Mouse (Mus musculus) splenic B cell, adult 2 months (primary cell): ENCODE results near the gene Kdm5a.

Source experiments
- DNase-seq: peaks from one replicate; pipeline ENCODE4 v3.0.0-alpha.2; 2011; ENCODE audit warnings: low read depth, low spot score
- H3K27me3 ChIP-seq: 2 replicates; pipeline ENCODE4 v1.6.1; 2012; ENCODE audit warnings: mild to moderate bottlenecking, low read length, moderate library complexity, mixed read lengths; ENCODE audit not compliant: control insufficient read depth, poor library complexity, insufficient read depth, severe bottlenecking
- H3K36me3 ChIP-seq: 2 replicates; pipeline ENCODE4 v1.6.1; 2012; ENCODE audit warnings: mild to moderate bottlenecking, low read length, moderate library complexity, mixed read lengths; ENCODE audit not compliant: control insufficient read depth, poor library complexity, insufficient read depth, severe bottlenecking

Kdm5a gene

DNA sequence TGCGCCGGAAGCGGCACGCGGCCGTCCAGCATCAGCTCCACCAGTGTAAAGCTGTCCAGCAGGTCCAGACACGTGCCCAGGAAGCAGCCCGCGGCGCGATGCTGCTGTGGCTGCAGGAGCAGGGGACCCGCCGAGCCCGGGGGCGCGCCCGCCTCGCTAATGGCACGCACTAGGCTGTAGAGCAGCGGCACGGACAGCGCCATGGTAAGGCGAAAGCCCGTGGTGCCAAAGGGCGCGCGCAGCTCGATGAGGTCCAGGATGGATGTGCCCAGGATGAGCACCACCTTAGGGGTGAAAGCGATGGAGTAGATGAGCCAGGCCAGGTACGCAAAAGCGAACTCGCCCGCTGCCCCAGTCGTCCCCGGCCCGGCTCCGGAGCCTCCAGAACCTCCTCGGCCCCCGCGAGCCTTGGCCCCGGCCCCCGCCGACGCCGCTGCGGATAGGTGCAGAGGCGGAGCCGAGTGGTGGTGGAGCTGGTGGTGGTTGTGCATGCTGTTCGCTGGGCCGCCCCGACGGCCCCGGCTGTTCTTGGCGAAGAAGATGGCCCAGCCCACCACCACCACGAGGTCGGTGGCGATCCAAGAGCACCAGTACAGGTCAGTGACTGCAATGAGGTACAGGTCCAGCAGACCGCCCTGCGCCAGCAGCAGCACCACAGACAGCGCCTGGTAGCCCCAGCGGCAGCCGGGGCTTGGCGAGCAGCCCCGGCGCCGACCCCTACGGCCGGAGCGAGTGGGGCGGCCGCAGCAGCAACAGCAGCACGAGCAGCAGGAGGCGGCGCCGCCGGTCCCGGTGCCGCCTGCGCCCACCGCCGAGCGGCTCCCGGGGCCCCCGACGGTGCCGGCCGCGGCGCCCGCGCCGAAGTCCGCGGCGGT lies 128.8 kb downstream of the Kdm5a start:
- DNase-seq: peak; percentile 62
- Histone ChIP-seq H3K36me3 (no peaks in the 10 kb centered on the region), H3K27me3 (no peaks in the 10 kb centered on the region; the same call in 1 of the 2 replicates)

DNA sequence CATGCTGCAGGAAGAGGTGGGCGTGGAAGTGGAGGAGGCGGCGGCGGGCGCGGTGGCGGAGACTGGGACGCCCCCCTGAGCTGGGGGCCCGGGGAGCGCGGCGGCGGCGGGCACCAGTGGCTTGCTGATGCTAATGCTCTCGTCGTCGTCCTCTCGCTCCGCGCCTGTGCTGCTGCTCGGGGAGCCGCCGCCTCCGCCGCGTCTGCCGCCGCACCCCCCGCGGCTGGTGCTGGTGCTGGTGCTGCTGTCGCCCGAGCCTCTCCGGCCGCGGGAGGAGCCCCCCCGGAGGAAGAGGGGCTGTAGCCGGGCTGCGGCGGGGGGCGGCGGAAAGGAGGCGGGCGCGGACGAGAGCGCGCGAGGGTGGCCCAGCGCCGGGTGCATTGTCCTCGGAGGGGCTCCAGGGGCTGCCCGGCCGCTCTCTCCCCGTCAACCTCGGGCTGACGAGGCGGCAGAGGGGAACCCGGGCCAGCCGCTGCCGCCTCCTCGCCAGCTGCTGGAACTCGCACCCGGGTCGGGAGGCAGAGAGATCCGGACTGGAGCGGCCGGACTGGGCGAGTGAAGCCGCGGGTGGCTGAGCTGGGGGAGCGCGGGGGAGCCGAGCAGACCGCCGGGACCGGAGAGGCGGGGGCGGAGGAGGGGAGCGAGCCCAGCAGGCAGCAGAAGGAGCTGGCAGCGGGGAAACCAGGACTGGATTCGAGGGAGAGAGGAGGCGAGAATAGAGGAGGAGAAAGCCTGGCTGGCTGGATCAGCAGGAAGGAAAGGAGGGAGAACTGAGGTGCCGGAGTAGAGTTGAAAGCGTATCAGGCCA lies 129.7 kb downstream of the Kdm5a start, which contains the start of gene Tmem121b:
Tmem121b (minus strand) TSS at position 434 of the 808 bp plus-strand sequence.
- peak; percentile 41 for DNase-seq
- H3K27me3 ChIP-seq: no peaks in the 10 kb centered on the region; the same call in 1 of the 2 replicates
- no peaks in the 10 kb centered on the region for H3K36me3 ChIP-seq
